Mouse (Mus musculus) myocyte (in vitro differentiated cells): ENCODE measurements at regions not wholly inside any gene's neighbourhood (a gene's known extent, or its start where the extent isn't known, plus 50 kb on each side); places are given as distances from the start of the nearest gene placed in this dataset.

Experiments used
- H3K27me3 ChIP-seq: one replicate; pipeline ENCODE4 v1.6.1; 2011; ENCODE audit not compliant: control insufficient read depth, insufficient read depth, insufficient read length
- H3K36me3 ChIP-seq: one replicate; pipeline ENCODE4 v1.6.1; 2011; ENCODE audit not compliant: control insufficient read depth, insufficient read depth
- H3K4me2 ChIP-seq: one replicate; pipeline ENCODE4 v1.6.1; 2011; ENCODE audit warnings: low read depth, control low read depth
- H3K4me3 ChIP-seq: one replicate; pipeline ENCODE4 v1.5.1; 2011; ENCODE audit warnings: mild to moderate bottlenecking, control low read depth, moderate library complexity
- H3K79me2 ChIP-seq: one replicate; pipeline ENCODE4 v1.6.1; 2011; ENCODE audit not compliant: control insufficient read depth, insufficient read depth
- H3ac ChIP-seq: one replicate; pipeline ENCODE4 v1.6.1; 2011; ENCODE audit not compliant: control insufficient read depth, insufficient read length
- CEBPB ChIP-seq: IDR thresholded peaks from 2 replicates; pipeline ENCODE4 v1.6.1; 2011; ENCODE audit warnings: mild to moderate bottlenecking, moderate library complexity; ENCODE audit not compliant: poor library complexity, insufficient read depth, severe bottlenecking
- E2F4 ChIP-seq: IDR thresholded peaks from one replicate; pipeline ENCODE4 v1.6.1; 2011; ENCODE audit warnings: mild to moderate bottlenecking, control low read depth, moderate library complexity; ENCODE audit not compliant: insufficient read depth
- MAX ChIP-seq: IDR thresholded peaks from one replicate; pipeline ENCODE4 v1.6.1; 2011; ENCODE audit warnings: low read depth, mild to moderate bottlenecking, control low read depth
- MYOD1 ChIP-seq, 3 experiments: IDR thresholded peaks; one replicate each; pipeline ENCODE4 v1.6.1; 2011; ENCODE audit warnings: control low read depth in 2 of 3, low read depth in 2 of 3, mild to moderate bottlenecking in 2 of 3, moderate library complexity in 1 of 3; ENCODE audit not compliant: insufficient read length in 2 of 3, control insufficient read depth in 1 of 3
- MYOG ChIP-seq, 3 experiments: IDR thresholded peaks; one replicate each; pipeline ENCODE4 v1.6.1; 2011; ENCODE audit warnings: control low read depth in 2 of 3, low read depth in 2 of 3, mild to moderate bottlenecking in 2 of 3; ENCODE audit not compliant: insufficient read length in 2 of 3, control insufficient read depth in 1 of 3, insufficient read depth in 1 of 3
- POLR2A ChIP-seq: IDR thresholded peaks from one replicate; pipeline ENCODE4 v1.6.1; 2011; ENCODE audit warnings: low read depth, mild to moderate bottlenecking, control low read depth, moderate library complexity; ENCODE audit not compliant: insufficient read length
- POLR2AphosphoS2 ChIP-seq: IDR thresholded peaks from one replicate; pipeline ENCODE4 v1.6.1; 2011; ENCODE audit warnings: low read depth, control low read depth; ENCODE audit not compliant: insufficient read length
- REST ChIP-seq: IDR thresholded peaks from one replicate; pipeline ENCODE4 v1.6.1; 2011; ENCODE audit warnings: mild to moderate bottlenecking, control low read depth, moderate library complexity; ENCODE audit not compliant: insufficient read depth, insufficient read length
- SRF ChIP-seq: IDR thresholded peaks from one replicate; pipeline ENCODE4 v1.6.1; 2011; ENCODE audit warnings: low read depth; ENCODE audit not compliant: control insufficient read depth, insufficient read length
- TCF12 ChIP-seq: IDR thresholded peaks from one replicate; pipeline ENCODE4 v1.6.1; 2011; ENCODE audit warnings: mild to moderate bottlenecking, control low read depth; ENCODE audit not compliant: poor library complexity, insufficient read depth, severe bottlenecking
- TCF3 ChIP-seq: IDR thresholded peaks from one replicate; pipeline ENCODE4 v1.6.1; 2011; ENCODE audit warnings: low read depth, control low read depth; ENCODE audit not compliant: insufficient read length
- USF1 ChIP-seq: IDR thresholded peaks from one replicate; pipeline ENCODE4 v1.6.1; 2011; ENCODE audit warnings: low read depth, mild to moderate bottlenecking, control low read depth, moderate library complexity

DNA sequence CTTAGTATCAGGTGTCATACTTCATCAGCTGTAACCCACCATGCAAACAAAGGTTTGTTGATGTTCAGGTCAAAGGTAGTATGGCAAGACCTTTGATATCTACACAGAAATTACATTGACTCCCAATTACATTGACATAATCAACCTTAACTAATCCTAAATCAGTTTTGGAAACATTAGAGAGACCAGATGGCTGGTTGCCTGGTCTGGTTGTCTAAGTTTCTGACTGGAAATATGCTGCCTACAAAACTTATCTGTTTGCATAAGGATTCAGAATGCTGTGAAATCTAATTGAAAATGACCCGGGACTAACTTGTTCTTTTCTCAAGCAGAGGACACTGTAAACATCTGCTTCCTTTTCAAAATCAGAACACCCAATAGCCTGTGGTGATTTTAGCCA, 111.9 kb upstream of the Gm6657 start:
- no peak overlapping the region for H3K4me2 ChIP-seq
- H3ac ChIP-seq, result no peak overlapping the region
- H3K36me3 ChIP-seq, result no peaks in the 10 kb centered on the region
- no peaks in the 10 kb centered on the region for H3K79me2 ChIP-seq
- no peak for TF ChIP-seq MYOD1 (IDR thresholded peaks at IDR 0.05; ENCODE audit: control insufficient read depth in 1 of 3, insufficient read length in 2 of 3, low read depth in 2 of 3)
- H3K27me3 ChIP-seq, result no peaks in the 10 kb centered on the region
- H3K4me3 ChIP-seq, result no peak overlapping the region

GRCm38 (mm10) chr12:78086016-78086415, 108.0 kb upstream of the Gm6657 start:
- Histone ChIP-seq H3K27me3 (no peaks in the 10 kb centered on the region), H3K36me3 (no peaks in the 10 kb centered on the region), H3K4me2 (no peak overlapping the region), H3K4me3 (no peak overlapping the region), H3K79me2 (no peaks in the 10 kb centered on the region), H3ac (no peak overlapping the region)
- TF ChIP-seq POLR2A, result no peak
- TF ChIP-seq E2F4, result no peak
- TF ChIP-seq USF1, result no peak
- no peak for TF ChIP-seq MAX
- TF ChIP-seq MYOG (IDR thresholded peaks at IDR 0.05; ENCODE audit: control insufficient read depth in 1 of 3, insufficient read depth in 1 of 3, insufficient read length in 2 of 3, low read depth in 2 of 3), result no peak
- no peak for TF ChIP-seq MYOD1 (IDR thresholded peaks at IDR 0.05; ENCODE audit: control insufficient read depth in 1 of 3, insufficient read length in 2 of 3, low read depth in 2 of 3)
- TF ChIP-seq CEBPB, result no peak
- TF ChIP-seq TCF3, result no peak
- no peak for TF ChIP-seq POLR2AphosphoS2
- no peak for TF ChIP-seq TCF12
- TF ChIP-seq REST, result no peak
- TF ChIP-seq SRF, result no peak

GRCm38 (mm10) chr12:78087921-78088320, 106.1 kb upstream of the Gm6657 start:
- H3K79me2 ChIP-seq, result no peaks in the 10 kb centered on the region
- H3K4me2 ChIP-seq, result no peak overlapping the region
- no peak overlapping the region for H3K4me3 ChIP-seq

GRCm38 (mm10) chr12:78094471-78094870, 99.6 kb upstream of the Gm6657 start:
- Histone ChIP-seq H3K79me2 (no peaks in the 10 kb centered on the region), H3K27me3 (no peaks in the 10 kb centered on the region), H3K4me3 (no peak overlapping the region), H3K36me3 (no peaks in the 10 kb centered on the region), H3K4me2 (no peak overlapping the region), H3ac (no peak overlapping the region)
- no peak for TF ChIP-seq E2F4
- no peak for TF ChIP-seq SRF
- TF ChIP-seq REST, result no peak
- TF ChIP-seq TCF3, result no peak
- TF ChIP-seq MAX, result no peak
- TF ChIP-seq TCF12, result no peak
- no peak for TF ChIP-seq USF1

More at GRCm38 (mm10) chr12:78087921-78088320, 106.1 kb upstream of the Gm6657 start:
- no peak for TF ChIP-seq E2F4
- no peak for TF ChIP-seq TCF12
- TF ChIP-seq POLR2A, result no peak
- TF ChIP-seq MAX, result no peak
- TF ChIP-seq TCF3, result no peak
- no peak for TF ChIP-seq USF1
- no peak for TF ChIP-seq POLR2AphosphoS2
- no peak for TF ChIP-seq MYOG (IDR thresholded peaks at IDR 0.05; ENCODE audit: control insufficient read depth in 1 of 3, insufficient read depth in 1 of 3, insufficient read length in 2 of 3, low read depth in 2 of 3)
- no peak for TF ChIP-seq CEBPB
- TF ChIP-seq SRF, result no peak
- TF ChIP-seq MYOD1 (IDR thresholded peaks at IDR 0.05; ENCODE audit: control insufficient read depth in 1 of 3, insufficient read length in 2 of 3, low read depth in 2 of 3), result no peak
- no peak for TF ChIP-seq REST
- Histone ChIP-seq H3ac (no peak overlapping the region), H3K36me3 (no peaks in the 10 kb centered on the region), H3K27me3 (no peaks in the 10 kb centered on the region)

- no peak overlapping the region for H3K4me3 ChIP-seq
- H3K27me3 ChIP-seq, result no peaks in the 10 kb centered on the region
- TF ChIP-seq USF1 (no peak), MYOG (IDR thresholded peaks at IDR 0.05; ENCODE audit: control insufficient read depth in 1 of 3, insufficient read depth in 1 of 3, insufficient read length in 2 of 3, low read depth in 2 of 3) (no peak), CEBPB (no peak), POLR2A (no peak), POLR2AphosphoS2 (no peak)
Measured at GRCm38 (mm10) chr12:78095352-78095751, 98.7 kb upstream of the Gm6657 start.

GRCm38 (mm10) chr12:78095916-78096315, 98.1 kb upstream of the Gm6657 start:
- no peak overlapping the region for H3K4me2 ChIP-seq
- TF ChIP-seq REST, result no peak
- no peak for TF ChIP-seq E2F4
- TF ChIP-seq MYOD1 (IDR thresholded peaks at IDR 0.05; ENCODE audit: control insufficient read depth in 1 of 3, insufficient read length in 2 of 3, low read depth in 2 of 3), result no peak
- TF ChIP-seq CEBPB, result no peak
- no peak for TF ChIP-seq MAX
- TF ChIP-seq POLR2A, result no peak
- no peak for TF ChIP-seq TCF12
- TF ChIP-seq TCF3, result no peak
- no peak for TF ChIP-seq SRF
- TF ChIP-seq POLR2AphosphoS2, result no peak
- TF ChIP-seq USF1, result no peak
- no peak for TF ChIP-seq MYOG (IDR thresholded peaks at IDR 0.05; ENCODE audit: control insufficient read depth in 1 of 3, insufficient read depth in 1 of 3, insufficient read length in 2 of 3, low read depth in 2 of 3)
- no peaks in the 10 kb centered on the region for H3K36me3 ChIP-seq
- H3K27me3 ChIP-seq, result no peaks in the 10 kb centered on the region
- no peaks in the 10 kb centered on the region for H3K79me2 ChIP-seq
- H3K4me3 ChIP-seq, result no peak overlapping the region
- no peak overlapping the region for H3ac ChIP-seq

More at GRCm38 (mm10) chr12:78095352-78095751, 98.7 kb upstream of the Gm6657 start:
- Histone ChIP-seq H3ac (no peak overlapping the region), H3K4me2 (no peak overlapping the region), H3K79me2 (no peaks in the 10 kb centered on the region), H3K36me3 (no peaks in the 10 kb centered on the region)
